Mouse (Mus musculus): ENCODE data around the gene Smyd1. TPM values are rescaled to one million over a fixed set of nuclear protein-coding genes. Genes with fewer than 3 reads are reported as not detected.
"Not testable (repeated sequence)": the region's sequence is repeated elsewhere in the genome, so short reads cannot be mapped to it uniquely, and the experiment has no call there.

Smyd1 gene
- polyA plus RNA-seq, 1 experiment: not detected

DNA sequence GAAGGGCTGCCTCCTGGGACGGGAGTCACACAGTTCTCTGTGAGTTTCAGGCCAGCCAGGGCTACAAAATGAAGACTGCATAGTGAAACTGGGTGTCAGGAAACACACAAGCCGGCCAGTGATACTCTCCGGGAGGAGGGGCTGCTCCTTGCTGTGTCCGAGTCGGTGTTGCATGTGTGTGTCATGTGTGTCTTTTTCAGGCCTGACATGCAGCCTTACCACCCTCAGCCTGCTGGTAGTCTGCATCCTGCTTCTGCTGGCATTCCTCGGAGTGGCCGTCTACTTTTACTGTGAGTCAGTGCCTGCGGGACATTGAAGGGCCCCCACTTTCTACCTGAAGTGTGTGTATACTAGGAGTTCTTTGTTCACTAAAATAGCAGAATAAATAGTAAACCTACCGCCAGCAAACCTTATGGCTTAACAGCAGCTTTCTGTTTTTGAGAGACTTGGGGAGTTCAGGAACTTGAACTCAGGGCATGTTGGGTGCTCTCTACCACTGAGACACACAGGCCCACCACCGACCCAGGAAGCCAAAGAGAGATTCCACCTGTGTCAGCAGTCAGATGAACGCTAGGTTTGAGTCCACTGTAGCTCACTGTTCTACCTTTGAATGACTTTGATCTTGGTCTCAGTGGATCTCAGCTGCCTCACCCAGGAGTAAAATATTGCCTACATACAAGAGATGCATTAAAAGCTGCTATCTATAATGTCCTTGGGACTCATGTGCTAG is 10.4 kb upstream of the Smyd1 start:
- no peak for TF ChIP-seq TAL1 (IDR thresholded peaks at IDR 0.05; ENCODE audit: low read length)
- no peak for TF ChIP-seq GATA1 (IDR thresholded peaks at IDR 0.05; ENCODE audit: low read length)
- no peaks in the 10 kb centered on the region for H3K9me3 ChIP-seq (ENCODE audit: control insufficient read depth, low read length)
- H3K27me3 ChIP-seq (ENCODE audit: control insufficient read depth): no peaks in the 10 kb centered on the region
- no peaks in the 10 kb centered on the region for H3K4me1 ChIP-seq (ENCODE audit: control insufficient read depth)
- no peak overlapping the region for H3K4me3 ChIP-seq (replicated peaks)
- no peaks in the 10 kb centered on the region for H3K36me3 ChIP-seq (ENCODE audit: control insufficient read depth)

DNA sequence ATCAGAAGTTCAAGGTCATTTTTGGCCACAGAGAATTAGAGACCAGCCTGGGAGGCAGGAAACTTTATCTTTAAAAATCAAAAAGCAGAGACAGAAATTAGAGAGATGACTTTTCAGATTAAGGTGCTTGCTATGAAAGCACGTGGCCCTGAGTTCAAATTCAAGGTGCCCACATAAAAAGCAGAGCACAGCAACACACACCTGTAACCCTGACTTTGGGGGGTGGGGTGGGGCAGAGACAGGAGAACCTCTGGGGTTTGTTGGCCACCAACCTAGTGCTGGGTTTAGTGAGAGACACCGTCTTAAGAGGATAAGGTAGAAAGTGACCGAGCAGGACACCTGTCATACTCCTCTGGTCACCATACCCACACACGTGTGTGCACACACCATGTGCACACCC is 9.5 kb upstream of the Smyd1 start:
- not testable (repeated sequence) for H3K36me3 ChIP-seq (ENCODE audit: control insufficient read depth); H3K4me3 ChIP-seq (replicated peaks); H3K4me1 ChIP-seq (ENCODE audit: control insufficient read depth); H3K9me3 ChIP-seq (ENCODE audit: control insufficient read depth, low read length); H3K27me3 ChIP-seq (ENCODE audit: control insufficient read depth)

- H3K4me1 ChIP-seq (ENCODE audit: control insufficient read depth): no peaks in the 10 kb centered on the region
- H3K9me3 ChIP-seq (ENCODE audit: control insufficient read depth, low read length): no peaks in the 10 kb centered on the region
- no peaks in the 10 kb centered on the region for H3K36me3 ChIP-seq (ENCODE audit: control insufficient read depth)
- TF ChIP-seq GATA1 (IDR thresholded peaks at IDR 0.05; ENCODE audit: low read length) (no peak), TAL1 (IDR thresholded peaks at IDR 0.05; ENCODE audit: low read length) (no peak)
- H3K4me3 ChIP-seq (replicated peaks): no peak overlapping the region
- H3K27me3 ChIP-seq (ENCODE audit: control insufficient read depth): no peaks in the 10 kb centered on the region
Observed at GRCm38 (mm10) chr6:71330486-71330885, 8.5 kb upstream of the Smyd1 start.

GRCm38 (mm10) chr6:71329881-71330280 is 7.8 kb upstream of the Smyd1 start:
- Histone ChIP-seq H3K27me3 (ENCODE audit: control insufficient read depth) (no peaks in the 10 kb centered on the region), H3K4me3 (replicated peaks) (no peak overlapping the region), H3K36me3 (ENCODE audit: control insufficient read depth) (no peaks in the 10 kb centered on the region), H3K4me1 (ENCODE audit: control insufficient read depth) (no peaks in the 10 kb centered on the region), H3K9me3 (ENCODE audit: control insufficient read depth, low read length) (no peaks in the 10 kb centered on the region)
- TF ChIP-seq TAL1 (IDR thresholded peaks at IDR 0.05; ENCODE audit: low read length) (no peak), GATA1 (IDR thresholded peaks at IDR 0.05; ENCODE audit: low read length) (no peak)

DNA sequence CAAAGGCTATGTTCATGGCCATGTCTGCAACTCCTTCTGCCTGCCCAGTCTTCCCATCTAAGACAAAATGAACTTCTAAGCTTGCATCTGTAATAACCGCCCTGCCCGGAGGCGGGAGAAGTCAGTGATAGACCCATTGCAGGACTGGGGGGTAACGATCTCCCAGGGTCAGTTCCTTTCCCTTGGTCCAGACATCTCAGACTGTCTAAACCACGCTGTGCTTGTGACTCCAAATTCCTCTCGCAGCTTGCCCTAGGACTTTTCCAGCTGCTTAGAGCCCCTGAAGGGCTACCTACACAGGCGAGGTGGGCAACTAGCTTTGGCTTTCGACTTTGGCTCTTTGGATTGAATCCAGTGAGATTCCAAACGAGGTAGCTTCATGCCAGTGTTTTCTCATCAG is 2.8 kb upstream of the Smyd1 start:
- TF ChIP-seq GATA1 (IDR thresholded peaks at IDR 0.05; ENCODE audit: low read length): no peak
- no peak for TF ChIP-seq TAL1 (IDR thresholded peaks at IDR 0.05; ENCODE audit: low read length)
- no peak overlapping the region for H3K4me3 ChIP-seq (replicated peaks)
- no peaks in the 10 kb centered on the region for H3K9me3 ChIP-seq (ENCODE audit: control insufficient read depth, low read length)
- H3K36me3 ChIP-seq (ENCODE audit: control insufficient read depth): no peaks in the 10 kb centered on the region
- no peaks in the 10 kb centered on the region for H3K27me3 ChIP-seq (ENCODE audit: control insufficient read depth)
- H3K4me1 ChIP-seq (ENCODE audit: control insufficient read depth): no peaks in the 10 kb centered on the region

DNA sequence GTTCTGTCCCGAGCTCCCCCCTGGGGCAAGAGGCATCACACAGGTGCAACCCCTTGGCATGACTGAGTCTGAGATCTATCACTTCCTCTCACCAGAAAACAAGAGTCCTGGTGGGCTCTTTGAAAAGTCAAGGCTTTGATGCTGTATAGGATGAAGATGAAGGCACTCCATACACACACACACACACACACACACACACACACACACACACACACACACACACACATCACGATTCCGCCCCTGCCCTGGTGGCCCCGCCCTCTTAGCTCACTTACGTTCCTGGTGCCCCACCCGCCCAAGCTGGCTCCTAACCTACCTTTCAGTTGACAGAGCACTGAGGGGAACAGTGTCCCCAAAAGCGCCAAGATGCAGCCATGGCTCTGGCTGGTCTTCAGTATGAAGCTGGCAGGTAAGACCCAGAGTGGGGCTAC is 473 bp upstream of the Smyd1 start, which contains the start of gene Cd8b1:
TSS of gene Cd8b1 (plus strand) at position 298 of the 431 bp plus-strand sequence.
- TF ChIP-seq TAL1 (IDR thresholded peaks at IDR 0.05; ENCODE audit: low read length) (no peak), GATA1 (IDR thresholded peaks at IDR 0.05; ENCODE audit: low read length) (no peak)
- H3K9me3 ChIP-seq (ENCODE audit: control insufficient read depth, low read length): no peaks in the 10 kb centered on the region
- H3K4me3 ChIP-seq (replicated peaks): no peak within 1 kb of the TSS

DNA sequence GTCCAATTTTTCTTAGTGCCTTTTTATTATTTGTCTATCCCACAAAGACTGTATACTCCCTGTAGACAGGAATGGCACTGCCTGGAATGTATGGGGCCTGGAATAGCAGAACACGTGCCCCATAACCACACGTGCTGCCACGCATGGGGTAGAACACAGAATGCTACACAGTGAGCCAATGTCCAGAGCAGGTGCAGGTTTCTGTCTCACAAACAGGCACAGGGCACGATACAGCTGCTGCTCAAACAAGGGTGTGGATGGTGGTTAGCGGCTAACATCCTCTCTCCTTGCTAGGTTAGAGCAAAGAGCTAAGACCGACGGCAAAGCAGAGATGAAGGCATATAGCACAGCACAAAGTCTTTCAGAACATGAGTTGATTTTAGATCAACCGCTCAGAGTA is 14.5 kb downstream of the Smyd1 start:
- H3K4me3 ChIP-seq (replicated peaks): no peak overlapping the region
- H3K9me3 ChIP-seq (ENCODE audit: control insufficient read depth, low read length): no peaks in the 10 kb centered on the region
- no peaks in the 10 kb centered on the region for H3K4me1 ChIP-seq (ENCODE audit: control insufficient read depth)
- H3K36me3 ChIP-seq (ENCODE audit: control insufficient read depth): no peaks in the 10 kb centered on the region
- TF ChIP-seq GATA1 (IDR thresholded peaks at IDR 0.05; ENCODE audit: low read length) (no peak), TAL1 (IDR thresholded peaks at IDR 0.05; ENCODE audit: low read length) (no peak)
- H3K27me3 ChIP-seq (ENCODE audit: control insufficient read depth): no peaks in the 10 kb centered on the region

More for the DNA sequence above, 473 bp upstream of the Smyd1 start, which contains the start of gene Cd8b1:
- Histone ChIP-seq H3K27me3 (ENCODE audit: control insufficient read depth) (no peaks in the 10 kb centered on the region), H3K36me3 (ENCODE audit: control insufficient read depth) (no peaks in the 10 kb centered on the region), H3K4me1 (ENCODE audit: control insufficient read depth) (no peaks in the 10 kb centered on the region)

DNA sequence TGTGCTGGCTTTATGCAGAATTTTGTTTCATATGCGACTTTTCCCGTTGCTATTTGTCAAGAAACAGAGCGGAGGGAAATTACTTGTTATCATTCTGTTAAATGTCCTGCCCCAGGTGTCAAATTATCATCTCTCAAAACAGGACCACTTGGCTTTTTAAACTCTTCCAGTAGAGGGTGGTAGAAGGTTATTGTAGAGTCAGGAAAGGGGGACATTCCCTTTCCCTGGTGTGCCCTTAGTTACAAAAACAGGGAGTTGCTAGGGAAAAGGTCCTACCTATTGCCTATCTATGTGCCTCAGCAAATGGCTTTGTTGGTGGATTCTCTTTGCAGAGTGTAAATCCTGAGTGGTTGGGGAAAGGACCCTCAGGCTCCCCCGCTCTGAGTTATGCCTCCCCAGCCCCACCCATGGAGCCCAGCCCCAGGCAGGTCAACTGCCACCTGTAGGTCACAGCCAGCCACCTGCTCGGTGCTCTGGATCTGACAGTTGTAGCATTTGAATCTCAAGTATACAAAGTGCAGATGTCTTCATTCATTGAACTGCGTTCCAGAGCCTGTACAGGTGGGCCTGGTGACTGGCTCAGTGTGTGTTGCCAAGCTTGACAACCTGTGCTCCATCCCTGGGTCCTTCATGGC is 19.8 kb downstream of the Smyd1 start:
- no peaks in the 10 kb centered on the region for H3K4me1 ChIP-seq (ENCODE audit: control insufficient read depth)
- H3K9me3 ChIP-seq (ENCODE audit: control insufficient read depth, low read length): no peaks in the 10 kb centered on the region
- TF ChIP-seq TAL1 (IDR thresholded peaks at IDR 0.05; ENCODE audit: low read length) (no peak), GATA1 (IDR thresholded peaks at IDR 0.05; ENCODE audit: low read length) (no peak)
- no peak overlapping the region for H3K4me3 ChIP-seq (replicated peaks)
- H3K36me3 ChIP-seq (ENCODE audit: control insufficient read depth): no peaks in the 10 kb centered on the region
- no peaks in the 10 kb centered on the region for H3K27me3 ChIP-seq (ENCODE audit: control insufficient read depth)

DNA sequence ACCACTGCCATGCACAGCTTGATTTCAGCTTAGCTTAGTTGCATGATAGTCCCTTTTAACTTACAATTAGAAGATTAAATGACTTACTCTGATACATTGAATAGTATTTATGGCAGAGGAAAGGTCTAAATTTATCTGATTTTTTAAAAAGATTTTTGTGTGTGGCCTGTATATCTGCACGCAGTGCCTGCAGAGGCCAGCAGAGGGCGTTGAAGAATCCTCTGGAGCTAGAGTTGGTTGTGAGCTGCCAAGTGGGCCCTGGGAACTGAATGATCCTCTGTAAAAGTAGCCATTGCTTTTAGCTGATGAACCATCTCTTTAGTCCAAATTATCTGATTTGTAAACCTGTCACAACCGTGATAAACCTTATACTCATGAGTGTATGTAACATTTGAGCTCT is 23.3 kb downstream of the Smyd1 start:
- Histone ChIP-seq H3K27me3 (ENCODE audit: control insufficient read depth) (no peaks in the 10 kb centered on the region), H3K4me3 (replicated peaks) (no peak overlapping the region), H3K36me3 (ENCODE audit: control insufficient read depth) (no peaks in the 10 kb centered on the region), H3K9me3 (ENCODE audit: control insufficient read depth, low read length) (no peaks in the 10 kb centered on the region), H3K4me1 (ENCODE audit: control insufficient read depth) (no peaks in the 10 kb centered on the region)
- no peak for TF ChIP-seq GATA1 (IDR thresholded peaks at IDR 0.05; ENCODE audit: low read length)
- TF ChIP-seq TAL1 (IDR thresholded peaks at IDR 0.05; ENCODE audit: low read length): no peak
